Mouse (Mus musculus): ENCODE results near the gene Kcnb1.

Gene Kcnb1

DNA sequence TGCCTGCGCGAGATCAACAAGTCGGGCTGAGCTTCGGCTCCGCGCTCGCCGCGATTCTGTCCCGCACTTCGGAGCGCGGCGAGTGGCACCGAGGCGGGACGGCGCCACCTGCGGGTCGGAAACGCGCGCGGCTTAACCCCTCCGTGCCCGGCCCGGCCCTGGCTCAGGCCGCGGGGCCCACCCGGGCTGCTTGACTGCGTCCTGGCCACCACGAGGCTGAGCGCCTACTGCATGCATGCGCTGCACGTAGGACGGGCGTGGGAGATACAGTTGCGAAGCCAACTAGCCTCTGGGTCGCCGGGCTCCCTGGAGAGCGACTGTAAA is at the start of gene Kcnb1:
Kcnb1 (minus strand) TSS at position 80 of the 324 bp plus-strand sequence.
- in situ Hi-C loops (cut with MboI, MseI) = no loop called here

DNA sequence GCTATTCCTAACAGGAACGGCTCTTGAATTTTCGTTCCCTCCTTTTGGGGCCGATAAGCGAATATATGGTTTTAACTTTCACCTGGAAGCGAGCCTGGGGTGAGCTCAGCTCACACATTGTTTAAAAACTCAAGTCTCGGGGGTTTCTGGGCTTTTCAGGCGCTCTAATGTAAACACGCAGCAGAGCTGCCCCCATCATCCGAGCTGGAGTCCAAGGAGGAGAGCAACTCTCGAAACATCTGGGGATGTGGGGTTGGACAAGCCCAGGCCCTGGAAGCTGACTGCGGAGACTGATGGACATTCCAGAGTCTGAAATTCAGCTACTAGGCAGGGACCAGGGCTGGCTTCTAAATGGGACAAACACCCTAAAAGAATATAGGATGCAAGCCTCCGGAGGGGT is 49.3 kb upstream of the Kcnb1 start:
- in situ Hi-C loops (cut with MboI, MseI) = no loop called here

DNA sequence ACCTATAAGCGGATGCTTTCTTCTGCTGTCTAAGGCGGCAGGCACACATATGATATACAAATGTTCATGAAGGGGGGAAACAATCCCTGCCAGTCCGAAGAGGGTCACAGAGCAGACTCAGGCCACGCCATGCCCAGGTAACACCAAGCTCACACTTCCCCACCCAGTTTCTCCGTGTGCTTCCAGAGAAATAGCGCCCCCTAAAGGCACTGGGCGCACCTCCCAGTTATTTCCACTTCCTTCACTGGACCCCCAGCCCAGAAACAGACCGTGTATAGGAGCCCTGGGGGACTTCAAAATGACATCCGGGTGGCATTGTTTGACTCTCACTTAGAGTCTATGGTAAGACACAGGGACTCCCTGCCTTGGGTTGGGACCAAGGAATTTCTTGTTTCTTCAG is 47.3 kb upstream of the Kcnb1 start:
- in situ Hi-C loops (cut with MboI, MseI) = no loop called here

DNA sequence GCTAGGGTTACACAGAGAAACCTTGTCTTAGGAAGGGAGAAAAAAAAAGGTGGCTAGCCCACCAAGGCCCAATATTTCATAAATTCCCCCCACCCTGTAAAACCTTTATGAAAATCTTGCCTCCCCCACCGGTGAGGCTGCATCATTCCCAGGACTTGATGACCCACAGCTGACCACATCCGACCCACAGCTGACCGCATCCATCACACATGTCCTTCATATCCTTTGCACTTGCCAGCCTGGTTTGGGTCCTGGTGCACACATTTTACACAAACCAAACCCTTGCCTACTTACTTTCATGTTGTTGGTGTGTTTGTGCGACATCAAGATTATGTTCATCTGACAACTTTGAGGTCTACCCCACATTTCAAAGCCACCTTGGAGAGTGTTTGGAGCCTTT is 46.2 kb upstream of the Kcnb1 start:
- in situ Hi-C loops (cut with MboI, MseI) = no loop called here

DNA sequence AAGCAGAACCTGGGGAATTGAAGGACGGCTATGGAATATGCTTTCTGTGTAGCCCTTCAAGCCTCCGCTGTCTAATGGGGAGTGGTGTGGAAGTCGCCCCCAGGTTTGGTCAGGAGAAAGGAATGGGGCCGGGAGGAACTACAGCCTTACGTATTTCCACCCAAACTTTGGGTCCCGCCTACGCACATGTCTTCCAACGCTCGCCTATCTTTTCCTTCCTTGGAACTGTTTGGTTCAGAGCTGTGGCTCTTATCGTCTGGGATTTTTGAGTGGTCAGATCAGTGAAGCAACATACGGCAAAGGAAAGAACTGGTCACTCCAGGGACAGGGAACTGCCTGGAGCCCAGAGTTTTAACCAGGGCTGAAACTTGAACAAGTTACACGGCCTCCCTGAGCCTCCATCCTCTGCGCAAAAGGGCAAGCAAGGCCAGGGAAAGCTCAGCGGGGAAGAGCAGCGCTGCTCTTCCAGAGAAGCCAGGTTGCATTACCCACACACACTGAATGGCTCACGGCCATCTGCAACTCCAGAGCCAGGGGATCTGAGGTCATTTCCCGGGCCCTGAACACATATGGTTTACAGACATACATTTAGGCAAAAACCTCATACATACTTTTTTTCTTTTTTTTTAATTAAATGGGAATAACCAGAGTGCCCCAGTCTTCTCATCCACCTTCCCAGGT is 45.5 kb upstream of the Kcnb1 start:
- in situ Hi-C loops (cut with MboI, MseI) = no loop called here

DNA sequence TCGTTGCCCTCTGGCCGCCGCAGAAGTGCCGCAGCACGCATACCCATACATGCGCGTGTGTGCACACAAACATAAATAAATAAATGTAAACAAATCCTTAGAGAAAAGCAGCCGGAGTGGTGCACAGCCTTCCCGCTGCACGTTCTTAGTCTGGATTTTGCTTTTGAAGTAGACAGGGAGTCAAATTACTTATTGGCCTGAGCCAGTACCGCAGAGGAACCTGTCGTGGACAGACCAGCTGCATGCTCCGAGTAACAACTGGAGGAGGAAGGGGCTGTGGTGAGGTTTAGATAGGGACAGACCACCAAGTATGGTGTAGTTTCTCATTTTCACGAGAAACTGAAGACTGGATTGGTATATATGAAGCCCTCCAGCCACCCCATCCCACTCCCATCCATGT is 43.8 kb upstream of the Kcnb1 start:
- in situ Hi-C loops (cut with MboI, MseI) = no loop called here

DNA sequence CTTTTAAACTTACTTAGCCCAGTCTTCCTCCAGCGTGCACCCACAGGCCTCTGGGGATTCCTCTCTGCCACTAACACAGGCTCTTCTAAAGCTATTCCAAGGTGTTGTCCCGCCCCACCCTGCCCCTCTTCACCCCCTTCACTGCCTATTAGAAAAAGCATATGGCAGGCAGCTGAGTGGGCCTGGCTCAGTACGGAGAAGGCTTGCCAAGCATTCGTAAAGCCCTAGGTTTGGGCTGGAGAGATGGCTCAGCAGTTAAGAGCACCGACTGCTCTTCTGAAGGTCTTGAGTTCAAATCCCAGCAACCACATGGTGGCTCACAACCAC is 43.0 kb upstream of the Kcnb1 start:
- in situ Hi-C loops (cut with MboI, MseI) = no loop called here

DNA sequence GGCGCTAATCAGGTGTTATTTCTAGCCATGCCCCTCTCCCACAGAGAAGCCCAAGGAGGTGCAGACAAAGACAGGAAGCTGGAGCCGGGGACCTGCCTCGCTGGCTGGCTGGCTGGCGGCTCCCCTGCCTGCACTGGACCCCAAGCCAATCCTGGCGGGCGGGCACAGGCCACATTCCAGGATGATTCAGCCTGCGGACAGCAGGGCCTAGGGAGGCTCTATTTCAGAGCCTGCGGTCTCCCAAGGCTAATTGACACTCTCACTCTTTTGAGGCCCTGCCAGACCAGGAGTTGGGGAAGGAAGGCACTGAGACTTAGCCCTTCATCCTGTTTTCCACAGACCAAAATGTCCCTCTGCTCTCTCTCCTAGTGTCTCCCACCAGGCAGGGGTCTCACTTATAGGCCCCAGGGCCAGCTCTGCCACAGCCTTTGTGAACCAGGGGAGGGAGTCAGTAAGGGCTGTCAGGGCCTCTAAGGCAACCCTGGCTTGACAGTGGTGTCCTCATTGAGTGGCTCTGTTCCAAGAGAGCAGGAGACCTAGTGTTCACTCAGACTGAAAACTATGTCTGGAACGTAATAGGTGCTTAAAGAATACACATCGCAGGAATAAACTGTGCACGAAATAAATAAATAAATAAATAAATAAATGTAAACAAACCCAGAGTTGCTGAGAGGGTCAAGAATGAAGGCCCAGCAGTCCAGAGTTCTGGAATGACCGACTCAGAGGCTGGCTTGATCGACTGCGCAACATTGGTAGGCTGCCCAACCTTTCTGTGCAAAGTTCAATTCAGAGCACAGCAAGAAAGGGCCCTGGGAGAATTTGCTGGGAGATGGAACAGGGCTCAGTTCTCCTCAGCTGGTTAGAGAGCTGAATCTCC is 42.4 kb upstream of the Kcnb1 start:
- in situ Hi-C loops (cut with MboI, MseI) = no loop called here

DNA sequence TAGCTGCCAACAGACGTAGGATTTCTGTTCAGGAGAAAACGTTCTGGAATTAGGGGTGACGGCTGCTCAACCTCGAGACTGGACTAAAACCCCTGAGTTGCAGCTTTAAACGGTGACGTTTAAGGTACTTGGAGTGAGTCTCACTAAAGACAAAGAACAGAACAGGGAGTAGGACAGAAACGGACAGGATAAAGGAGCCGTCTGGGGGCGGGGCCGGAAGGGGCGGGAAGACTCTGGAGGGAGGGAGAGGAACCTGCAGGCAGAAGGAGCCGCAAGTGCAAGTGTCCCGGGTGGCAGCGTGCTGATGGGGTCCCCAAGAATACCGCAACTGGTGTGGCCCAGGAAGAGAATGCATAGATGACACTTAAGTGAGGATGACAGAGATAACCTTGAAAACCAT is 40.6 kb upstream of the Kcnb1 start:
- in situ Hi-C loops (cut with MboI, MseI) = no loop called here

DNA sequence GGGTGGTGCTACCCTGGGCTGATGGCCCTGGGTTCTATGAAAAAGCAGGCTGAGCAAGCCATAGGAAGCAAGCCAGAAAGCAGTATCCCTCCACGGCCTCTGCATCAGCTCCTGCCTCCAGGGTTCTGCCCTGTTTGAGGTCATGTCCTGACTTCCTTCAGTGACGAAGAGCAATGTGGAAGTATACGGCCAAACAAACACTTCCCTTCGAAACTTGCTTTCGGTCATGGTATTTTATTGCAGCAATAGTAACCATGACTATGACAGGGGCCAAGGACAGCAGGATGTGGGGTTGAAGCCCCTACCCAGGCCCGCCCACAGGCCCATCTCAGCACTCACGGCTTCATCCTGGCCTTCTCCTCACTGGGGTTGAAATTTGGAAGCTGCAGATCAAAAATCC is 35.0 kb upstream of the Kcnb1 start:
- in situ Hi-C loops (cut with MboI, MseI) = no loop called here

DNA sequence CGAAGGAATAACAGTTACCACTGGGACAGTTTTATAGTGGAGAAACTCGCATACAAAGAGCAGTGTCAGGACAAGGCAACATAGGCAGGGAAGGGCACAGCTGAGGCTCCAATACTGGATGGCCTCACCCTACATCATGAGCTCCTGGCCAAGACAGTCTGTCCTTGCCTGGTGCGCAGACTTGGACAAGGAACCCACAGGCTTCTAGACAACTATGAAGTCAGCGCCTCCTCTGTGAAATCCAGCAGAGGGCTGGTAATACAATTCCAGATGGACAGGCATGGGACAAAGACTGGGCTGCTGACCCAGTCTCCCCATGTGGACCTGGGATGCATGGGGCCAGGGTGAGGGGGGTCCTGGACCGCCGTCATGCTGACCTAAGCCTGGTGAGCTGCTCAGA is 34.2 kb upstream of the Kcnb1 start:
- in situ Hi-C loops (cut with MboI, MseI) = no loop called here

DNA sequence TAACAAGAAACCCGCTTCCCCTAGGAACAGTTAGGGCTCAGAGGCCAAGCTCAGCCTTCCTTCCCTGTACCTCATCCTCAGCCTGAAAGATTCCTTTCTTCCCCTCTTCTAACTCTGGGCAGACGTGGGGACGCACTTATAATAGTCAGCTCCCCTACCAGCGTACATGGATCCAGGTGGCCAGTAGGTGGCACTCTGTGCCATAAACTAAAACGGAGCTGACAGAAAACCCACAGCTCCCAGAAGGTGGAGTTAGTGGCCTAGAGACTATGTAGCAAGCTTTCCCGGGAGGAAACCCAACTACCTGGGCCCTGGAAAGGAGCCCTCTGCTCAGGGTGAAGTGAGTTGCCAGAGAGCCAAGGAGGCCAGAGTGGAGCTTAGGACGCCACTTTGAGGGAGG is 32.2 kb upstream of the Kcnb1 start:
- in situ Hi-C loops (cut with MboI, MseI) = no loop called here

DNA sequence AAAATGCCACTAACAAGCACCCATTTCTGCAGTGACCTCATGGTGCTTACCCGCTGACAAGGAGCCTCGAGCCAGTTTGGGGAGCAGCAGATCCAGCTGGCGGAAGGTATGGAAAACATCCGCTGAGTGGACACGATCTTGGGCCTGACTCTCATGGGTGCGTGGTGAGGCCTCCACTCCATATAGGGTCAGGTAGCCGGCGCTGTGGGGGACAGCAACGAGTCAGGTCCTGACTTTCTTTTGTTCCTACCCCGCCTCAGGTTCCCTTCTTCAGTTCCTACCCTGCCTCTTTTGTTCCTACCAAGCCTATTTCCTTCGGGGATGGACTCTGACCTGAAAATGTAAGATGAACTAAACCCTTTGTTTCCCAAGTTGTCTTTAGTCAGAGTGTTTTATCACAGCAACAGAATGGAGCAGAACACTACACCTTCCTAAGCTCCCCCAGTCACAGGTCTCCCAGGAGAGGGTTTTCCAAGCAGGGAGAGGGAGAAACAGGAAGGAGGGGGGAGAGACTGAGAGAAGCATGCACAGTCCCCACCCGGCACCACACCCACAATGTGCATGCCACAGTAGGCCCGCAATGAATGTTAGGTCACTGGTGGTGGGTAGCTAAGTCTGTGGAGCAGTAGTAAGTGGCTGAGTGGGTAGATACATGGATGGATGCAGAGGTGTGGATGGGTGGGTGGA is 31.3 kb upstream of the Kcnb1 start:
- in situ Hi-C loops (cut with MboI, MseI) = no loop called here

DNA sequence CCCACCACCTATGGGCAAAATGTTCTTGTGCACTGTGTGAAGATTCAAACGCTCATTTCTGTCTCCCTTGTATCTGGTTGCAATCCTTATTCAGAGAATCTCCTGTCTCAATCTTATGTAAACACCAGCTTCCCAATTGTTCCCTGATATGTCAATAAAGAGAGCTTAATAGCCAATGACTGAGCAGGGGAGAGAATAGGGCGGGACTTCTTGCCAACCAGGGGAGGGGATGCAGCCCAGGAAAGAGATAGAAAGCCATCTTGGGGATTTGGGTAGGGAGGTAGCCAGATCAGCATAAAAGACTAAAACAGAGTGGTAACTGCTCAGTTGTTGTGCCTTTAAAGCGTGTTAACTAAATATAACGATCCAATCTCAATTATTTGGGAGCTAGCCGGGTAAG is 30.8 kb upstream of the Kcnb1 start:
- in situ Hi-C loops (cut with MboI, MseI) = no loop called here

DNA sequence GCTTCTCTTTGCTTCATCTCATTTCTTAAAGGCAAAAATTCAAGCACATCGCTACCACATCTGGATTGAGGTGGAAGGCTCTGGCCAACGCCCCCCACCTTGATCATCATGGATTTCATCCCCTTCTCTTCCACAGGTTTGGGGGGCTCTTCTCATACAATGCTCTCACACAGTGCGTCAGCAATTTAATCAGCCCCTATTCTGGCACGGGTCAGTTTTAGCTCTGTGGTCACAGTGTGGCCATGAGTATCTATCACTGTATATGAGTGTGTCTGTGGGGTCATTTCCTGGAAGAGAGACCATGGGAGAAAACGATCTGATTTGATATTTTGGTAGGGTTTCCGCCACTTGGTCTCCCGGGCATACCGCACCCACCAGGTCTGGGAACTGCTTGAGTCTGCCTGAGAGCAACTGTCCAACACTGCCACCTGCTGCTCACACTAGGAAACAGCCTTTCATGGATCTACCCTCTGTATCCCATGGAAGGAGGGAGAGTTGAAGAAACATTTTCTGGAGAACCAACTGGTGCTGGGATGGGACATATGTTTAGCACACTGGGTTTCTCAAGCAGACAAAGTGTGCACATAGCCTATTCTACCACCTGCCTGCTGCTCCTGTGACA is 29.3 kb upstream of the Kcnb1 start:
- in situ Hi-C loops (cut with MboI, MseI) = loop anchor here in 1 of 2 experiments (5.0 kb wide), 2 partner anchors 107 to 147 kb away; no protein-coding TSS in a partner anchor

DNA sequence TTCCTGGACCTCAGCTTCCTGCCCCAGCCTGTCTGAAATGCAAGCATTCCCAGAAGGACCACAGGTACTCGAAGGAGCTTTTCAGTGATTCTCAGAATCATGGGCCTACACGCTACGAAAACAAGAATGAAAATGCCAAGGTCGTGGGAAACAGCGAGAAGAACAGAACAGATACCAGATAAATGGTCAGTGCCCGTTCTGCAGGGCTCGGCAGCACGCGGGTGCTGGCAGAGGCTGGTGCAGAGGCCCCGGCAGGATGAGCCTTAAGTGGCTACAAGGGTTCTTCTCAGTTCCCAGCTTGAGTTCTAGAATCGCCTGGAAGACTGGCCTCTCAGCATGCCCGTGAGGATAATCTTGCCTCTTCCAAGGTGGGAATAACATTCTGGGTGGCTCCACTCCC is 23.7 kb upstream of the Kcnb1 start:
- in situ Hi-C loops (cut with MboI, MseI) = loop anchor here in 1 of 2 experiments (5.0 kb wide), 1 partner anchor 141 kb away; no protein-coding TSS in a partner anchor

DNA sequence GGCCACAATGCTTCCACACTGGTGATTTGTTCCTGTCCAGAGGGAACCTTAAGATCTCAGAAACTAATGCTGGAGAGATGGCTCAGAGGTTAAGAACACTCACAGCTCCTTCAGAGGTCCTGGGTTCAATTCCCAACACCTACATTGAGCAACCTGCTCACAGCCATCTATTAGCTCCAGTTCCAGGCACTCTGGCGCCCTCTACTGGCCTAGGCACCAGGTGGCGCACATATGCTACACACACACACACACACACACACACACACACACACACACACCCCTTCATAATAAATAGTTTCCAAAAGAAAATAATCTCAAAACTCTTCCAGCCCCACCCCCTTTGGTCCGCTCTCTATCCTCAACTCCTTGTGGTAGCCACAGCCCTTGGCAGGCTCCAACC is 23.1 kb upstream of the Kcnb1 start:
- in situ Hi-C loops (cut with MboI, MseI) = loop anchor here in 1 of 2 experiments (5.0 kb wide), 1 partner anchor 141 kb away; no protein-coding TSS in a partner anchor

DNA sequence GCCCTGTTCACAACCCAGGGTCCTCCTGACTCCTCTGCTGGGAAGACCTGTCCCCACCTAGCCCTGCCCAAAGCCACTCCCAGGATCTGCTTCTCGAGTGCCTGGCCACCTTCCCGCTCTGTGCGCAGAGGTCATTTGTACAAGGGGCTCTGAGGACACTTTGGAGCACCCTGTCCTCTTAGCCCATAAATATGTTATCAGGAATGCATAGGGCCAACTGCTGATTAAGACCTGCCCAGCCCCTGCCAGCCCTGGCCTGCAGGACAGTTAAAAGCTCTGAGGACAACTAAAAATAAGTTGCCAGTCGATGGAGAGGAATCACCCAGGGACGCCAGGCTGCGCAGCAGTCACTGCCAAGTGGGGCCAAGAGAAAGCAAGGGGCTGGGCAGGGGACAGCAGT is 22.6 kb upstream of the Kcnb1 start:
- in situ Hi-C loops (cut with MboI, MseI) = loop anchor here in 1 of 2 experiments (5.0 kb wide), 1 partner anchor 140 kb away; no protein-coding TSS in a partner anchor

DNA sequence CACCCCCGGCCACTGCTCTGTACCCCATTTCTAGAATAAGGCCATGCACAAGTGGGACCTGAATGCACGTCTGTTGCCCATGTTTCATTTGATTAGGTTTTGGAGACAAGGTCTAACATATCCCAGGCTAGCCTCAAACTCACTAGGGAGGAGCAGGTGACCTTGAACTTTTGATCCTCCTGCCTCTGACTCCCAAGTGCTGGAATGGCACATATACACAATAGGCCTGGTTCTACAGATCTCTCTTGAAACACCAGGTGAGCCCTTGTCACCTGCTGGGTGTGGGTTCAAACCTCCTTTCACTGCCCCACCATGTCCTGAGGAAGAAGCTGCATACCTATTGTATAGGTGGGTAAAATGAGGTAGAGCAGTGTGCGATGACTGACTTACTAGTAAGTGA is 22.1 kb upstream of the Kcnb1 start:
- in situ Hi-C loops (cut with MboI, MseI) = loop anchor here in 1 of 2 experiments (5.0 kb wide), 1 partner anchor 140 kb away; no protein-coding TSS in a partner anchor

DNA sequence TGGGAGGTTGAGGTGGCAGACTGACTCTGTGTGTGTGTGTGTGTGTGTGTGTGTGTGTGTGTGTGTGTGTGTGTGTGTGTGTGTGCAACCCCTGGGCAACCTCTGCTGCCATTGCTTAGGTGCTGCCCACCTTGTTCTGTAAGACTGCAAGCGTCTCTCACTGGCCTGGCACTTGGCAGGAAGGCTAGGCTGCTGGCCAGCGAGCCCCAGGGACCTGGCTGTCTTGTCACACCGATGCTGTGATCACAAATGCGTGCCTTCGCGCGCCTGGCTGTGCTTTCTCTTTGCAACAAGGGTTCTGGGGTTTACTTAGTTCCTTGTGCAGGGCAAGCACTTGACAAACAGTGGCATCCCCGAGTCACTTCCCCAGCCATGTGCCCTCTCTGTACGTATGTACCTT is 19.9 kb upstream of the Kcnb1 start:
- in situ Hi-C loops (cut with MboI, MseI) = loop anchor here in 1 of 2 experiments (5.0 kb wide), 1 partner anchor 138 kb away; no protein-coding TSS in a partner anchor

DNA sequence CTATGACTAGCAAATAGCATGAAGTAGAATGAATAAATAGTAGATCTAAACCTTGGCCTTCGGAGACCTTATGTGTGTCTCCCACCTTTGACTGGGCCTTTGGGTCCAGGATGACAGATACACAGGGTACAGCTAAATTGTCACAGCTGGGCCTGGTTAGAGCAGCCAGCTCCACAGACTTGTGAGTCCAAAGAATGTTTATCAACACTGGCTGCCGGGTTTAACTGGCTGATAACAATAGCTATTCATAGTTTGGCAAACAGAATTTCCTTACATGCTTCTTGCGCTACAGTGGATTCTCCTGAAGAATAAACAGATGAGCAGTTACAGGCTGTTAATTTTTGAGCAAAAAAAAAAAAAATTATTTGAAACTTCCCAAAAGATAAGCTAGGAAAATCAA is 19.0 kb upstream of the Kcnb1 start:
- in situ Hi-C loops (cut with MboI, MseI) = no loop called here
